Mouse (Mus musculus) G1E (cell line): ENCODE measurements around the gene Slamf1. TPM values are rescaled to one million over a fixed set of nuclear protein-coding genes. Genes with fewer than 3 reads are reported as not detected.

Experiments used
- ATAC-seq: 2 replicates; pipeline ENCODE4 v1.8.0; 2016; ENCODE audit warnings: mild to moderate bottlenecking; ENCODE audit not compliant: insufficient number of reproducible peaks, poor library complexity, low FRiP score, severe bottlenecking; ENCODE audit errors: extremely low read depth
- DNase-seq: peaks from one replicate; pipeline ENCODE4 v3.0.0; 2012; ENCODE audit warnings: low spot score
- H3K27me3 ChIP-seq: 2 replicates; pipeline ENCODE4 v1.6.1; 2012; ENCODE audit warnings: mild to moderate bottlenecking, low read length, inconsistent platforms; ENCODE audit not compliant: insufficient read depth
- H3K36me3 ChIP-seq: replicated peaks from 2 replicates; pipeline ENCODE3; 2012; ENCODE audit warnings: mild to moderate bottlenecking, inconsistent platforms
- H3K4me1 ChIP-seq: 2 replicates; pipeline ENCODE4 v1.6.1; 2012; ENCODE audit warnings: low read depth, low read length, inconsistent platforms, mixed read lengths; ENCODE audit not compliant: insufficient read depth
- H3K4me3 ChIP-seq: 2 replicates; pipeline ENCODE4 v1.5.1; 2012; ENCODE audit warnings: low read depth, mild to moderate bottlenecking, inconsistent platforms, low read length, moderate library complexity, mixed read lengths
- H3K9me3 ChIP-seq: replicated peaks from 2 replicates; pipeline ENCODE4 v1.6.1; 2012; ENCODE audit warnings: inconsistent platforms
- CTCF ChIP-seq: IDR thresholded peaks from 2 replicates; pipeline ENCODE4 v1.5.1; 2012; ENCODE audit warnings: low read depth, low read length, inconsistent platforms, mixed read lengths
- GATA1 ChIP-seq: IDR thresholded peaks from 2 replicates; pipeline ENCODE4 v1.6.1; 2012; ENCODE audit warnings: borderline replicate concordance, low read length, inconsistent platforms, mixed read lengths
- GATA2 ChIP-seq: IDR thresholded peaks from 2 replicates; pipeline ENCODE4 v1.6.1; 2012; ENCODE audit warnings: low read depth, low read length, inconsistent platforms, borderline replicate concordance
- POLR2AphosphoS5 ChIP-seq: IDR thresholded peaks from 2 replicates; pipeline ENCODE4 v1.6.1; 2012; ENCODE audit warnings: low read depth, low read length, inconsistent platforms; ENCODE audit not compliant: insufficient replicate concordance
- TAL1 ChIP-seq: conservative IDR thresholded peaks from 2 replicates; pipeline ENCODE4 v1.6.1; 2012; ENCODE audit warnings: low read depth, low read length, inconsistent platforms, mixed read lengths
- polyA plus RNA-seq: library from polyadenylated mRNA; stranded (reverse); fragments of >175 nt; gene quantifications from 2 replicates; pipeline ENCODE4 v1.2.3, GENCODE M21; 2012
- total RNA-seq, 2 experiments: library from RNA; stranded (forward) in 1 of 2; stranded (reverse) in 1 of 2; fragments of 200-1000 nt in 1 of 2; fragments of >200 nt in 1 of 2; fragmentation: Nextera tagmentation in 1 of 2; gene quantifications; 2 replicates each; pipeline ENCODE4 v1.2.3; 2014 to 2017

Slamf1 gene
- total and polyA plus RNA-seq, 3 experiments: 0.16 TPM; not detected in 2

GRCm38 (mm10) chr1:171826164-171826563 is 59.2 kb downstream of the Slamf1 start:
- DNase-seq (no peak), ATAC-seq (no peak)
- Histone ChIP-seq H3K36me3 (no peaks in the 10 kb centered on the region), H3K9me3 (peaks cover 21% of the 10 kb centered on the region), H3K4me1 (no peaks in the 10 kb centered on the region), H3K4me3 (no peak overlapping the region), H3K27me3 (no peaks in the 10 kb centered on the region)
- TF ChIP-seq GATA2 (no peak), TAL1 (no peak), POLR2AphosphoS5 (no peak), GATA1 (no peak), CTCF (no peak)

GRCm38 (mm10) chr1:171827674-171828073 is 60.7 kb downstream of the Slamf1 start:
- H3K27me3 ChIP-seq: no peaks in the 10 kb centered on the region
- no peaks in the 10 kb centered on the region for H3K4me1 ChIP-seq
- no peak overlapping the region for H3K4me3 ChIP-seq
- DNase-seq (no peak), ATAC-seq (no peak)
- H3K9me3 ChIP-seq: peaks cover 21% of the 10 kb centered on the region
- no peak for TF ChIP-seq GATA2
- no peak for TF ChIP-seq CTCF
- no peak for TF ChIP-seq TAL1
- TF ChIP-seq POLR2AphosphoS5: no peak
- no peak for TF ChIP-seq GATA1
- H3K36me3 ChIP-seq: no peaks in the 10 kb centered on the region

GRCm38 (mm10) chr1:171839488-171839887 is 72.6 kb downstream of the Slamf1 start, which contains the start of gene Cd84:
Gene Cd84, plus strand, starts transcription at chr1:171839697.
- Histone ChIP-seq H3K27me3 (no peaks in the 10 kb centered on the region), H3K36me3 (no peaks in the 10 kb centered on the region), H3K9me3 (peaks cover 18% of the 10 kb centered on the region), H3K4me3 (no peak within 1 kb of the TSS), H3K4me1 (no peaks in the 10 kb centered on the region)
- ATAC-seq (no peak), DNase-seq (no peak)
- TF ChIP-seq CTCF: no peak
- no peak for TF ChIP-seq GATA2
- TF ChIP-seq TAL1: no peak

GRCm38 (mm10) chr1:171840450-171841023 is 73.6 kb downstream of the Slamf1 start:
- Histone ChIP-seq H3K9me3 (peaks cover 24% of the 10 kb centered on the region), H3K36me3 (no peaks in the 10 kb centered on the region), H3K4me3 (no peak overlapping the region), H3K27me3 (no peaks in the 10 kb centered on the region), H3K4me1 (no peaks in the 10 kb centered on the region)
- TF ChIP-seq GATA2 (no peak), TAL1 (no peak), POLR2AphosphoS5 (no peak), GATA1 (no peak), CTCF (no peak)
- DNase-seq: no peak
- ATAC-seq: no peak

GRCm38 (mm10) chr1:171845035-171845754 is 78.3 kb downstream of the Slamf1 start:
- Histone ChIP-seq H3K4me1 (no peaks in the 10 kb centered on the region), H3K9me3 (peaks cover 13% of the 10 kb centered on the region), H3K36me3 (no peaks in the 10 kb centered on the region), H3K4me3 (no peak overlapping the region), H3K27me3 (no peaks in the 10 kb centered on the region)
- DNase-seq (no peak), ATAC-seq (no peak)
- no peak for TF ChIP-seq GATA2
- no peak for TF ChIP-seq TAL1
- TF ChIP-seq CTCF: no peak
- no peak for TF ChIP-seq GATA1

- H3K27me3 ChIP-seq: no peaks in the 10 kb centered on the region
- H3K4me3 ChIP-seq: no peak overlapping the region
- ATAC-seq (no peak), DNase-seq (no peak)
- TF ChIP-seq TAL1: no peak
- TF ChIP-seq POLR2AphosphoS5: no peak
- no peak for TF ChIP-seq CTCF
- TF ChIP-seq GATA2: no peak
- no peak for TF ChIP-seq GATA1
- no peaks in the 10 kb centered on the region for H3K36me3 ChIP-seq
- H3K4me1 ChIP-seq: no peaks in the 10 kb centered on the region
- peaks cover 16% of the 10 kb centered on the region for H3K9me3 ChIP-seq
Observed at GRCm38 (mm10) chr1:171848201-171848600, 81.3 kb downstream of the Slamf1 start.
